Mouse (Mus musculus): ENCODE measurements around the gene Birc2. TPM values are rescaled to one million over a fixed set of nuclear protein-coding genes. Genes with fewer than 3 reads are reported as not detected.
"Not testable (repeated sequence)": the region's sequence is repeated elsewhere in the genome, so short reads cannot be mapped to it uniquely, and the experiment has no call there.

The Birc2 gene
- polyA plus RNA-seq (2012; rRNA removed): 23.6 and 27.7 TPM in 2 replicates

DNA sequence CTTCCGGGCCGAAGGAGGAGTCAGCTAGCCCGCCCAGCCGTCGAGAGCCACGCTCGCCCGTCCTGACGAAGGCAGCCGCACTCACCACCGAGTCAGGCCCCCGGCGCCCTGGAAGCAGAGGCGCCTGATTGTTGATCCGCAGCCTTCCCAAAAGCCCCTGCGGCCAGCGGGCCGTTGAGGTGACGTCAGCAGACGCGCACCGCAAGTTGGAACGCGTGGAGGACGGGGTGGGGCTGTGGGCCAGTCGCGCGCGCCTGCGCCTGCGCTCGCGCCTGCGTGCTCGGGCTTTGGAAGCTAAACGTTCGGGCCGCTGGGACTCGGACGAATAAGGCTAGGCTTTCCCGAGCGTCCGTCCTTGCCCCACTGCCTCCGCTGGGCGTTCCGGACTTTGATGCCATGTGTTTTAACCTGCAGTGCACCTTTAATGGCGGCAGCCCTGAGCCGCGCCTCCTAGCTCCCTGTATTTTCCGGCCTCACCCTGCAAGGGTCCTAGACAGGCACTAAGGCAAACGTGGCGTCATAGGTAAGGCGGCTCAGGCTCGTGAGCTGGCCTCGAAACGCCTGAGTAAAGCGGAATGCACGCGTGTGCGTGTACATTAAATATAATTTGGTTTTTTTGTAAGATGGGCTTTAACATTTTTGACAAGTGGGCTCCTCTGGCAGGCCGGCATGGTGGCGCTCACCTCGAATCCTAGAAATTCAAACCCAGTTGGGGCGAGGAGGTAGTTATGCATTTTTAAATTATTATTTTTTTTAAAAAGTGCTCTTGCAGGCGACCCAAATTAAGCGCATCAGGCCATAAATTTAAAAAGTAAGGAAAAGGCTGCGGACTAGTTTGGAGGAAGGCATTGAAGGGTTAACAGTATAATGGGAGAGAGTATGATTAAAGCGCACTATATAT is at the start of gene Birc2:
Gene Birc2 (minus strand): TSS at position 160 of the 901 bp plus-strand sequence.
- DNase-seq (ENCODE audit: low spot score): peak; percentile 91

DNA sequence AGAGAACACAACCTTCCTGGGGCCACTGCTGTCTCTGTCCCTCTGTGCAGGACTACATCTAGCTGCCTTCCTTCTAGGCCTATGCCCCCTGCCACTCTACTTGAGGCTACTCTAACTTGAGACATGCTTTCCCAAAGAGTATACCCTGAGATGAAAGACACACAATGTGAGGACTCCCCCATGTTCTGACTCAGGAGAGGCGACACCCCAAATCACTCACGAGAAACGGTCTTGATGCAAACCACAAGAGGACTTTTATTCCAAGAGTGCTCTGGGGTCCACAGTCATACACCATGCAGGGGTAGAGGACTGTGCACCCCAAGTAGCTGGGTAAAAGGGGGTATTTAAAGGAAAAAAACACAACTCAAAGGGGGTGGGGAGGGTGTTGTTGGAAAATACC is 47.5 kb upstream of the Birc2 start:
- DNase-seq (ENCODE audit: low spot score): no peak

DNA sequence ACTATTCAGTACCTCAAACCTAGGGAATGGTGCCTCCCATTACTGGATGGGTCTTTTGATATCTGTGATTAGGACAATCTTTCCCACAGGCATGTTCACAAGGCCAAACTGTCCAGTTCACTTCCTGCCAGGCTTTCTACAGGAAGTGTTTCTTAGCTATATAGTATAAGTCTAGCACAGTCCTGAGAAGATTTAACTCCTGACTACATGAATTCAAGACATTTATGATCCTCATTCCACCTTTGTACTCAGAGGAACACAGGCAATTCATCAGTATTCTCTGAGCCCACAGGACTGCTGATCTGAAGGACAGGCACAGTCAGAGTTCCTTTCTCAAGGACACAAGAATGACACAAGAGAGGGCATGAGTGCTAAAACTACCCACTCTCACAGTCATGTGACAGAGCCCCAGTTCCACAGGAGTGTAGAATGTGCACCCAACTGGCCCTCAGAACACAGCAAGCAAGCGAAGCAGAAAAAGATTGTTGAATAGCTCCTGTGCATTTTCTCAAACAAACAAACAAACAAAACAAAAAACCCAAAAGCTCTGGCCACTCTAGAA is 45.5 kb upstream of the Birc2 start:
- DNase-seq (ENCODE audit: low spot score): no peak

DNA sequence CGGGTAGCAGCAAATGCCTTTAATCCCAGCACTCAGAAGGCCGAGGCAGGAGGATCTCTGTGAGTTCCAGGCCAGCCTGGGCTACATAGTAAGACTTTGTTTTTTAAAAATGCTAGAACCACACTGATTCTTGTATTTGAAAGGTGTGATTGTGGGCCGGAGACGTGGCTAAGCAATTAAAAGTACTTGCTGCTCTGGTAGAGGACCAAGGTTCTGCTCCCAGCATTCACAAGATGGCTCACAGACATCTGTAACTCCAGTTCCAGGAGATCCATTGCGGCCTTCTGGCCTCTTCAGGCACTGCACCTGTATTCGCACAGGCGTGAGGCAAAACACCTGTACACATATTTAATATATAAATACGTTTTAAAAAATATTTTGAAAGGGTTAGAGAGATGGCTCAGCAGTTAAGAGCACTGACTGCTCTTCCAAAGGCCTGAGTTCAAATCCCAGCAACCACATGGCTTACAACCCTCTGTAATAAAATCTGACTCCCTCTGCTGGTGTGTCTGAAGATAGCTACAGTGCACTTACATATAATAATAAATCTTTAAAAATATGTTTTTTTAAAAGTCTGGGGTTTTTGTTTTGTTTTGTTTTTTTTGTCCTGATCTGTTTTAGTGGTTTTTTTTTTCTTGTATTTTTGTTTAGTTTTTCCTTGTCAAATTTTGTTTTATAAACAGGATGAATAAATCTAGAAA is 36.8 kb upstream of the Birc2 start:
- DNase-seq (ENCODE audit: low spot score): no peak

DNA sequence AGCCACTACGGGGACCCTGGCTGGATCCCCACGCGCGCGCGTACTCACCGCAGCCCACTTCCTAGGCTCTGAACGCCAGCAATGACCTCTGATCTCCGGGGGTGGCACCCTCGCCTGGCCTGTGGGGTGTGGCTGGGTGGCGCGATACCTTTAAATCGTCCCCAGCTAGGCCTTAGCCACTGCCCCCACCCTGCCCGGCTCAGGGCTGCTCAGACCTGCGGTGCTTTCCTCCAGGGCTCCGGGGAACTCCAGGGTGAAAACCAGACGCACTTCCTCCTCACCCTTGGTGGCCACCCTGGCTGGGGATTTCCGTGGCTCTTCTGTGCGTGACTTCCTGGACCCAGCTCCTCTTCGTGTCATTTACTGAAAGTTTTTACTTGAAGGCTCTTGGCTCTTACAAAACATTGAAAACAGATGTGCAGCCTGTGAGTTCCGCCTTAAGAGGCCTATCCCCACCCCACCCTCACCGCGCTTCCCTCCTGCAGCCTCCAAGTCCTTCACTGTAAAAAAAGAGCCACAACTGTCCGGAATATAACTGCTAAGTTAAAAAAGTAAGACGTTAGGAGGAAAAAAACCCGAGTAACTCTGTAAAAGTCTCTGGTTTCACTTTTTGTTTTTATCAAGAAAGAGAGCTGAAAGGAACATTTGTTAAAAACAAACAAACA is 36.0 kb upstream of the Birc2 start, which contains the start of gene Birc3:
Gene Birc3 (minus strand): TSS at position 412 of the 665 bp plus-strand sequence.
- DNase-seq (ENCODE audit: low spot score): peak; percentile 65

DNA sequence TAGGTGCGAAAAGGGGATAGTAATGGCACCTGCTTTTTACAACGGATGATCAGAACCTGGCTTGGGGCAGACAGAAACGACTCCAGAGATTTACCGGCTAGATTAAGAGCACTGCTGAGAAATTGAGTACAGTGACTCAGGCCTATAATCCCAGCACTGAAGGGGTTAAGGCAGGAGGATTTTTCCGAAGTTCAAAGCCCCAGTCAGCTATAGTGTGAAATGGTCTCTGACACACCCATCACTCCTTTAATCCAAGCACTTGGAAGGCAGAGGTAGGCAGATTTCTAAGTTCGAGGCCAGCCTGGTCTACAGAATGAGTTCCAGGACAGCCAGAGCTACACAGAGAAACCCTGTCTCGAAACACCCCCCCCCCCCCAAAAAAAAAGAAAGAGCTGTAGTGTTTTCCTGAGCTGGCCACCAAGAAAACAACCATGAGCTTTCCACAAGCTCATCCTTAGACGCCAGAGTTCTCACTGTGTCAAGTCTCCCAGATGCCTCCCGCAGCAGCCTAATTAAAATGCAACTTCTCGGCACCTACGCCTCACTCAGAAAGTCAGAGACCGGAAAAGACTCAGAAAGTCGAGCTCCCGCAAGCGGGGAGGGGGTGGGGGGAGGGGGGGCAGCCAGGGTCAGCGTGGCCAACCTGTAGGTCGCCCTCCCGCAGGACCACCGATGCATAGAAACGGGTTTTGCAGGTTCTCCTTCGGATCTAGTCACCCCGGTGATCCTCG is 35.3 kb upstream of the Birc2 start:
- DNase-seq (ENCODE audit: low spot score): no peak

DNA sequence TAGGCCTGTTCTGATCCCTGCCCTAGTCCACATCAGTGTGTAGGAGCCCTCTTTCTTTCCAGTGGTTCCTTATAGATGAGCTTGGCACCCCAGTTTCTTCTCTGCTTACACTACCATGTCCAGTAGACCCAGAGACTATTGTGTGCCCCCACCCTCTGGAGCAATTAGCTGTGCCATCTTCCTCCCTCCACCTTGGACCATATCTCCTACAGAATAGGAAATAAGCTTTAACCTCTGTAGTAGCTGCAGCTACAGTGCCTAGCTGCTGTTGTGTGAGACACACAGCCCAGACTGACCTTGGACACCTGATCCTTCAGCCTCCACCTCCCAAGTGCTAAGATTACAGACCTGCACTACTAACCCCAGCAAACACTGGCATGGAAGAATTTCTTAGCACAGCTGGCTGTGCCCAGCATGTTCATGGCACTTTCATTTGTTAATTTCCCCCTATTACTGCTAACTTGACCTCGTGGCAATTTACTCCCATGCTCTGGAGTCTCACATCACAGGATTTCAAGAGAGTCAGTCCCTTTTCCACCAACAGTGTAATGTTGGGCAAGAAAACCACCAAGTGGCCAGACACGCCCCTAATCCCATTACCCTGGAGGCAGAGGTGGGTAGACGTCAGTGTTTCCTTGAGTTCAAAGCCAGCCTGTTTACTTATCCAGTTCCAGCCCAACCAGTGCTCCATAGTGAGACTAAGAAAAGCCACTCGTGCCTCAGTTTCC is 34.6 kb upstream of the Birc2 start:
- DNase-seq (ENCODE audit: low spot score): no peak

DNA sequence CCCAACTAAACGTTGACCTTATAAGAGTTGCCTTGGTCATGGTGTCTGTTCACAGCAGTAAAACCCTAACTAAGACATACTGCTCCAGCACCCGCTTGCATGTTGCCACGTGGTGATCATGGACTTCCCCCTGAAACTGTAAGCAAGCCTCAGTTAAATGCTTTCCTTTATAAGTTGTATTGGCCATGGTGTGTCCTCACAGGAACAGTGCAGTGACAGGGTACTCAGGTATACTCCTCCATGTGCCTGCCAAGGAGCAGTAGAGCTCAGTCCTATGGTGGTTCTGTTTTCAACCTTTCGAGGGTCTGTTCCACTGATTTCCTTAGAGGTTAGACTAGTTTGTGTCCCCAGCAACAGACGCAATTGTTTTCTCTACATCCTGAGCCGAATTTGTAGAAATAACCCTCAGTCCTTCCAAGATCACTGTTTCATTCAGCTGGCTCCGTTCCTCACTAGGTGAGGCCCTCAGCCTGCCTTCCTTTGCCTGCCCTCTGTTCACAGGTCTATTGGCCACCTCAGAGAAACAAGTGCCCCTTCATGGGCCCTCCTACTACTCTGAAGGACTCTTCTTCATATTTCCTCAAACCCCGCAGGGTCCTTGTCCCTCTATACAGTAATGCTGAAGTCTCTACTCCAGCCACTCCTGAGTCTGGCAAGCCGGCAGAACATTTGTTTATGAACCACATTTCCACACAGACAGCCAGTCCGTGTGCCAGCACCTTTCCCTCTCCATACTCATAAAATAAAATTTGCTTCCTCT is 33.9 kb upstream of the Birc2 start:
- DNase-seq (ENCODE audit: low spot score): no peak

DNA sequence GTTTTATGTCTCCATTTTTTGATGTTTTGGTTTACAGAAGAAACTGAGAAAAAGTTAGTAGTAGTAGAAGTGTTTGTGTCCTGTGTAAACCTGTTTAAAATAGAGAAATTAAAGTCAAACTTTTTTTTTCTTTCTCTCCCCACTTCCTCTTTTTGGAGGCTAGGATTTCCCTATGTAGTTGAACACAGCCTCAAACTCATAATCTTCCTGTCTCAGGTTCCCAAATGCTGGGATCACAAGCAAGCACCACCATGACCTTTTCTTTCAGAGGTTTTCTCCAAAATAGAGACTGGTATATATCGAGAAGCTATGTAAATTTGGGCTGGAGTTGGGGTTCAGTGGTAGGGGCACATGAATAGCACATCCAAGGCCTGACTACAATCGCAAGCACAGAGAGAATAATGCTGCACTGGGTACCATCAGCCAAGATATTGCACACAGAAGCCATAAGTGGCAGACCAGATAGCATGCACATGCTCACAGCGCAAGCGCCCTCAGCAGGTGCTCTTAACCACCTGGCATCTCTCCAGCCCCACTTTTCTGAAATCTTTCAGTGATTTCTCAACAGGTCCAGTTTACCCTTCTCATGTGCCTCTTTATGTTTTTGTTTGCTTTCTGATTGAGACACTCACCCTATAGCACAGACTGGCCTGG is 32.1 kb upstream of the Birc2 start:
- DNase-seq (ENCODE audit: low spot score): no peak

DNA sequence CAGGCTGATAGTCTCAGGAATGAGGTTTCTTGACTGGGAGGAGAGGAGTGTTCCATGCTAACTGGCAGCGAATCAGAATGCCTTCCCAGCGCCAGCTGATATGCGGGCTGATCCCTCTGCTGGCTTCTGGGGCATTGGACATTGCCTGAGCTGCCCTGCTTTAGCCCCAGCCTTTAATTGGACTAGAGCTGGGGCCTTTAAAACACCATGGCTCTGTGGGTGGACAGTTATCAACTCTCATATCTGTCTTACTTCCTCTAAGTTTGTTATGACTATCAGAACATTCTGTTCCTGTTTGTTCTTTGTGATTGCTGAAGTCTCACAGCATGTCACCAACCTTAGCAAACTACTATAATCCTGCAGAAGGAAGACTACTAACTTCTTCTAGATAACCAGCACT is 31.1 kb upstream of the Birc2 start:
- no peak for DNase-seq (ENCODE audit: low spot score)

DNA sequence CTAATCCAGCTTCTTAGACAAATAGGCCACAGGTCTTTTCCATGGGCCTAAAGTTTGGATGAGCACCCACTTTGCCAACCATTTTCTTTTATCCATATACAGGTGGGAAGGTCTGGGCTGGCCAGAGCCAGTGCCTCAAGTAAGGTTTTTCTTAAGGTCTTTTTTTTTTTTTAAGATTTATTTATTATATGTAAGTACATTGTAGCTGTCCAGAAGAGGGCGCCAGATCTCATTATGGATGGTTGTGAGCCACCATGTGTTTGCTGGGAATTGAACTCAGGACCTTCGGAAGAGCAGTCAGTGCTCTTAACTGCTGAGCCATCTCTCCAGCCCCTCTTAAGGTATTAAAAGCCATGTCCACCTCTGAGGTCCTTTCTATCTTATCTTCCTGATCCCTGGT is 30.1 kb upstream of the Birc2 start:
- DNase-seq (ENCODE audit: low spot score): not testable (repeated sequence)

DNA sequence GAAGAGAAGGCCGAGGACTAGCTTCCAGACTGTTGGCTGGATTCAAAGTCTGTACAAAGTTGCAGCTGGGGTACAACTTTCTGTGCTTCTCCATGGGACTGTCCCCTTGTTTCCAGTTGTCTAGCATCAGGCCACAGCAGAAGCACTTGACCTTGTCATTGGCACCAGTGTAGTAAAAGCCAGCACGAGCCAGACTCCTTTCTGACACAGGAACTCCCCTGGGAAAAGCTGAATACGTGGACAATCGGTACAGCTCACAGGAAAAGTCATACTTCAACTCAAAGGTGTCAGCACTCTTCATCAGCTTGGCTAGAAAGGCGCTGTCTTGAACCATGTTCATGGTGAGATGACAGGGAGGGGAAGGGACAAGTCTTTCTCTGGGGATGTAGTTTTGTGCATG is 24.1 kb upstream of the Birc2 start:
- DNase-seq (ENCODE audit: low spot score): no peak

DNA sequence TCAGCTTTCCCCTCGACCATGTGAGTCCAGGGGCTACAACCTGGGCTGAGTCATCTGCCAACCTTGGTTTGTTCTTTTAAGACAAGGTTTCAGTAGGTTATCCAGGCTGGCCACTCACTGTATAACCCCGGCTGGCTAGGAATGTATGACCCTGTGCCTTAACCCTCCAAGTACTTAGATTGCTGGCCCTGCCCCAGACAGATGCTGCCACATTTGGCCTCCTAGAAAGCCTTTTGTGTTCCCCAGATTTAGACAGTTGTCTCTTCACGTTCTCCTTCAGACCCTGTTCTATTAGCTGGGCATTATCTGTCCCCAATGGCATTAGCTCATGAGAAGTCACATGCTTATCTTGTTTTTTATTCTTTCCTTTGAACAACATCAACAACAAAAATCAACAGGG is 19.0 kb upstream of the Birc2 start:
- DNase-seq (ENCODE audit: low spot score): no peak

DNA sequence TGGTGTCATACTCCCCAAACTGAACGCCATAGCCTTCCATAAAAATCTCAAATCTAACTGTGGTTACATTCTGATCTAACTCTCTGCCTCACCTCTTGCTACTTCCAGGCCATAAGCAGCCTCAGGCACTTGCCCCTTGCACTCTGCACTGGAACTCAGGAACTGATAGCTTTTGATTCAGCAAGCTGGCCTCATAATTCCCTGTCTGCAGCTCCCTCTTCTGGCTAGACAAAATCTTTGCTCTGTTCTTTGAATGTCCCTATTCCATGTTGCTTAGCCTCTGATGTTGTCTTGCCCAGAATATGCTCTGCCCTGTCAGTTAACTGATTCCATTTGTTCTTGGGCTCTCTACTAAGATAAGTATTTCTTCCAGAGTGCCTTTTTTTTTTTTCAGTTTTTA is 18.5 kb upstream of the Birc2 start:
- DNase-seq (ENCODE audit: low spot score): no peak

DNA sequence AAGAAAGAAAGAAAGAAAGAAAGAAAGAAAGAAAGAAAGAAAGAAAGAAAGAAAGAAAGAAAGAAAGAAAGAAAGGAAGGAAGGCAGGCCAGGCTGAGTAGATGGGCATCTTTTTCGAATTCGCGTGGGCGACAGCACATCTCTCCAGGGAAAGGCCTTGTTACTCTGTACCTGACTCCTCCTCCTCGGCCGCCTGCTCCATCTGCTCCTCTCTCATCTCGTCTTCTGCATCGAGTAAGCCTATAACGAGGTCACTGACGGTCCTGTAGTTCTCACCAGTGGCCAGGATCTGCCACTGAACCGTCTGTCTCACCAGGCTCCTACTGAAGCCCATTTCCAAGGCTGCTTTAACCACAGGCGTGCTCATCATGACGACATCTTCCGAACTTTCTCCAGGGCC is 17.3 kb upstream of the Birc2 start:
- not testable (repeated sequence) for DNase-seq (ENCODE audit: low spot score)

DNA sequence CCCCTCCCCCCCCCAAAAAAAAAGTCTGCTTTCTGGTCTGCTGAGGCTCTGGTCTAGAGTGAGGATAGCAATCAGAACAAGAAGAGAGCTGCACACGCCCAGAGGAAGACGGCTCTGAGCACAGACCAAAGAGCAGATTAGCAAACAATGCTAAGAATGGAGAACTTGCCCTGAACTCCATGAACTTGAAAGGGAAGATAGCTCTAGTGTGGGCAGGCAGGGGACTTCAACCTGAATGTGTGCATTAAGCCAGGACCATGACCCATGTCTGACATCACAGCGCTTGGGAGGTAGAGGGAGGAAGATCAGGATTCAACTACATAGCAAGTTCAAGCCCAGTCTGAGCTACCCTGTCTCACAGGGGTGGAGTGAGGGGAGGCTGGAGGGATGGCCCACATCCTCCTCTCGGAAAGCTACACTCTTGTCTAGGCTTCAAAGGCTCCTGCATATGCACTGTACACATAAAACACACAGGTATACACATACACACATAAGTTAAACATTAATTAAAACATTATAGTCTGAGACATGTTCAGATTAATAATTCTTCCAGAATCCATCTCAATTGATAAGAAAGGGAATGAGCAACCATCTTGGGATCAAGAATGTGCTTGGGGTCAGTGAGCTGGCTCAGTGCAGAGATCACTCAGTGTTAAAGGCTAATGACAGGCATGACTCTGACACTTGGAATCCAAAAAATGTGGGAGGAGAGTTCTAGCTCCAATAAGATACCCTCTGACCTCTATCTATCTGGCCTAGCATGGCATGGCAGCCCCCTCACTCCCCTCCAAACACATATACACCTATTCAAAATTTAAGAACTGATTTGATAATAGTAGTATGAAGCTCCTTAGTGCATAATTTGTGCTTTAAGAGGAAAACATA is 15.7 kb upstream of the Birc2 start:
- DNase-seq (ENCODE audit: low spot score): no peak

DNA sequence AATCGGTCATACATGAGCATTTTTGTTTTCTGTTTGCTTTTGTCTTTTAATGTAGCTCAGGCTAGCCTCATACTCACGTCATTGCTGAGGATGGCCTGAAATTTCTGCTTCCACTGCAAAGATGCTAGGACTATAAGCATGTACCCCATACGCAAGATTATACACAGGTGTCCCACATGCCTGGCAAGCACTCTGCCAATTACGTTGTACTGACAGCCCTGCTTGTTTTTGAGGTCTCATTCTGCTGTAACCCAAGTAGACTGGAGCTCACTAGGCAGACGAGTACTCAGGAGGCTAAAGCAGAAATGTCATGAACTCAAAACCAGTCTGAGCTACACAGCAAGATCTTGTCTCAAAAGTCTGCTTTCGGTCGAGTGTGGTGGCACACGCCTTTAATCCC is 15.0 kb upstream of the Birc2 start:
- no peak for DNase-seq (ENCODE audit: low spot score)

DNA sequence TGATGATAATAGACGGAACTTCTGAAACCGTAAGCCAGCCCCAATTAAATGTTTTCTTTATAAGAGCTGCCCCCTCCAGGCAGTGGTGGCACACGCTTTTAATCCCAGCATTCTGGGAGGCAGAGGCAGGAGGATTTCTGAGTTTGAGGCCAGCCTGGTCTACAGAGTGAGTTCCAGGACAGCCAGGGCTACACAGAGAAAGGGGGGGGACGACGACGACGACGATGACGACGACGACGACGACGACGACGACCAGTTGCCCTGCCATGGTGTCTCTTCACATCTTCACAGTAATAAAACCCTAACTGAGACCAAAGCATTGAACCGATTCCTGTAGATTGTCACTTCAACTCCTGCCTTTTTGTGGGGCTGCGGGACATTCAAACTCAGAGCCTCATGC is 11.3 kb upstream of the Birc2 start:
- no peak for DNase-seq (ENCODE audit: low spot score)

All from urinary bladder, adult 2 months (tissue).